ENCODE assay signal across 28 mouse cellular contexts in the genomic region with DNA sequence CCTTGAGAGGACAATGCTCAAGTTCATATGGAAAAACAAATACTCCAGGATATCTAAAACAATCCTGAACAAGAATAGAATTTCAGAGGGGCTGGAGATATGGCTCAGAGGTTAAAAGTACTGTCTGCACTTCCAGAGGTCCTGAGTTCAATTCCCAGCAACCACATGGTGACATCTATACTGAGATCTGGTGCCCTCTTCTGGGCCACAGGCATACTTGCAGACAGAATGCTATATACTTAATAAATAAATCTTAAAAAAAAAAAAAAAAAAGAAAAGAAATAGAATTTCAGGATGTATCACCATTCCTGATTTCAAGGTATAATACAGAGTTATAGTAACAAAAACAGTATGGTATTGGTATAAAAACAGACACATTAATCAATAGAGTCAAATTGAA. TPM values are rescaled to one million over a fixed set of nuclear protein-coding genes. Genes with fewer than 3 reads are reported as not detected.
DNase-seq lines count a peak whose midpoint lies in the region; TF ChIP-seq lines count a peak whose summit lies in the region.
"Had no signal": no experiment of that assay in that cellular context is flagged by ENCODE, and none has a peak within 500 bp of the region (broad histone marks: within the 10 kb centered on the region; RNA-seq: fewer than 3 reads in every experiment).

No protein-coding gene starts in this region.

- dilution Hi-C loops in CH12.LX (cut with MboI; ENCODE audit: extremely low pct_ligation_motif_present, extremely low pct_unique_long_range_greater_than_20kb, low sequenced_read_pairs) = no loop called here

- H3K4me1 ChIP-seq in heart, adult 2 months (ENCODE audit: control insufficient read depth, insufficient read depth, low read length) = no peaks in the 10 kb centered on the region
- H3K4me1 ChIP-seq in heart, embryonic 10.5 days = no peaks in the 10 kb centered on the region
- H3K4me1 ChIP-seq in CH12.LX (ENCODE audit: control insufficient read depth in 1 of 2, insufficient read depth in 2 of 2) = no peaks in the 10 kb centered on the region
- H3K4me1 ChIP-seq: embryonic facial prominence, embryonic 12.5 days; hindbrain, embryonic 13.5 days; liver, embryonic 15.5 days; midbrain, embryonic 10.5 days had no signal

- peak; percentile 10 for TF ChIP-seq RAD21 in CH12.LX (IDR thresholded peaks at IDR 0.05; ENCODE audit: low read depth, low read length)

- no peaks in the 10 kb centered on the region for H3K9me3 ChIP-seq in heart, embryonic 10.5 days
- no peaks in the 10 kb centered on the region for H3K9me3 ChIP-seq in CH12.LX (replicated peaks; ENCODE audit: low read length)
- H3K9me3 ChIP-seq: embryonic facial prominence, embryonic 12.5 days; hindbrain, embryonic 13.5 days; limb, embryonic 12.5 days; liver, embryonic 15.5 days; midbrain, embryonic 10.5 days had no signal

- in situ Hi-C loops in CH12.LX (cut with MboI; ENCODE audit: low pct_ligation_motif_present, low pct_unique_long_range_greater_than_20kb, low sequenced_read_pairs) = no loop called here

- no peak for DNase-seq in heart, adult 2 months
- no peak for DNase-seq in heart, embryonic 10.5 days (ENCODE audit: low spot score)
- peak; percentile 36 for DNase-seq in 416B (ENCODE audit: low read depth)
- DNase-seq in CH12.LX (ENCODE audit: extremely low read depth) = peak; percentile 3
- DNase-seq in R1 (ENCODE audit: low read depth, low spot score) = peak; percentile 36
- DNase-seq in cerebellum, adult 11-12 months = no peak
- DNase-seq in adipocyte (ENCODE audit: low spot score) = no peak
- no peak for DNase-seq in frontal cortex, postnatal 10 days (ENCODE audit: low spot score in 2 of 2)
- DNase-seq: adrenal gland, adult 2 months; cerebellum, adult 11 months; cerebellum, postnatal 10 days; heart, adult 18-20 months; heart, postnatal 36 days; kidney, adult 8-10 months; kidney, postnatal 10 days; layer of hippocampus, postnatal 36 days had no signal

- H3K27ac ChIP-seq in heart, adult 2 months = no peak overlapping the region
- H3K27ac ChIP-seq in heart, embryonic 10.5 days = no peak overlapping the region
- H3K27ac ChIP-seq in CH12.LX (ENCODE audit: insufficient read depth, low read depth) = no peak overlapping the region
- H3K27ac ChIP-seq: embryonic facial prominence, embryonic 12.5 days; hindbrain, embryonic 13.5 days; limb, embryonic 12.5 days; liver, embryonic 15.5 days; macrophage; midbrain, embryonic 10.5 days had no signal

- H3K9ac ChIP-seq in heart, adult 2 months (ENCODE audit: low read depth, low read length) = no peak overlapping the region
- no peak overlapping the region for H3K9ac ChIP-seq in CH12.LX (ENCODE audit: insufficient read depth, low read depth)
- H3K9ac ChIP-seq: embryonic facial prominence, embryonic 12.5 days; hindbrain, embryonic 13.5 days; limb, embryonic 12.5 days; liver, embryonic 15.5 days had no signal

- no peak for TF ChIP-seq POLR2A in heart, adult 2 months (IDR thresholded peaks at IDR 0.05; ENCODE audit: insufficient read depth, low read depth, low read length)
- TF ChIP-seq POLR2A in CH12.LX (IDR thresholded peaks at IDR 0.05; ENCODE audit: low read depth, low read length) = no peak

- no peak overlapping the region for H3K4me2 ChIP-seq in CH12.LX (ENCODE audit: insufficient read depth, low read depth, poor library complexity, severe bottlenecking)
- H3K4me2 ChIP-seq: embryonic facial prominence, embryonic 12.5 days; hindbrain, embryonic 13.5 days; limb, embryonic 12.5 days; liver, embryonic 15.5 days had no signal

- H3K79me2 ChIP-seq in heart, adult 2 months (replicated peaks; ENCODE audit: control insufficient read depth, insufficient read depth, low read length) = no peaks in the 10 kb centered on the region
- H3K79me2 ChIP-seq in CH12.LX (replicated peaks; ENCODE audit: control insufficient read depth, extremely low read depth, insufficient read depth, poor library complexity, severe bottlenecking) = no peaks in the 10 kb centered on the region

- H3K36me3 ChIP-seq in heart, adult 2 months (ENCODE audit: control insufficient read depth, insufficient read depth, low read length) = no peaks in the 10 kb centered on the region
- peaks cover 5% of the 10 kb centered on the region; the same call in 1 of the 2 replicates for H3K36me3 ChIP-seq in heart, embryonic 10.5 days
- peaks cover 0 to 6% of the 10 kb centered on the region in 2 experiments for H3K36me3 ChIP-seq in CH12.LX (replicated peaks in 1 of 2; ENCODE audit: control insufficient read depth in 1 of 2, insufficient read depth in 1 of 2, low read length in 1 of 2)
- H3K36me3 ChIP-seq: embryonic facial prominence, embryonic 12.5 days; liver, embryonic 15.5 days had no signal

- no peaks in the 10 kb centered on the region for H3K27me3 ChIP-seq in heart, adult 2 months (ENCODE audit: control insufficient read depth, insufficient read depth, low read length)
- H3K27me3 ChIP-seq in heart, embryonic 10.5 days (ENCODE audit: insufficient read depth, poor library complexity, severe bottlenecking) = no peaks in the 10 kb centered on the region
- no peaks in the 10 kb centered on the region for H3K27me3 ChIP-seq in CH12.LX (replicated peaks)
- H3K27me3 ChIP-seq: embryonic facial prominence, embryonic 12.5 days; hindbrain, embryonic 13.5 days; limb, embryonic 12.5 days; liver, embryonic 15.5 days had no signal

- no peak overlapping the region for H3K4me3 ChIP-seq in heart, adult 2 months
- no peak overlapping the region for H3K4me3 ChIP-seq in heart, embryonic 10.5 days
- no peak overlapping the region for H3K4me3 ChIP-seq in CH12.LX (replicated peaks in 1 of 3; ENCODE audit: low read depth in 2 of 3, low read length in 2 of 3, poor library complexity in 1 of 3)
- H3K4me3 ChIP-seq: embryonic facial prominence, embryonic 12.5 days; hindbrain, embryonic 13.5 days; limb, embryonic 12.5 days; liver, embryonic 15.5 days; midbrain, embryonic 10.5 days had no signal

- peak; percentile 35 for TF ChIP-seq CTCF in heart, adult 2 months (IDR thresholded peaks at IDR 0.05)
- peak in 1 of 2 experiments; percentile 34; a peak in 2 of 4 replicates for TF ChIP-seq CTCF in CH12.LX (conservative IDR thresholded peaks at IDR 0.05 in 1 of 2, IDR thresholded peaks at IDR 0.05 in 1 of 2; ENCODE audit: low read depth in 2 of 2, low read length in 2 of 2)

- intact Hi-C loops in heart, adult 2 months (cut with DNase I) = loop anchor here (10.0 kb wide), 1 partner anchor 315 kb away; no protein-coding TSS in a partner anchor

- no peak for TF ChIP-seq EP300 in heart, adult 2 months (IDR thresholded peaks at IDR 0.05; ENCODE audit: insufficient read depth, low read depth, low read length)
- TF ChIP-seq EP300 in CH12.LX (IDR thresholded peaks at IDR 0.05; ENCODE audit: low read length) = no peak

TF ChIP-seq in CH12.LX, 34 proteins besides CTCF, POLR2A, EP300 and RAD21:
- TF ChIP-seq MAZ (IDR thresholded peaks at IDR 0.05; ENCODE audit: low read depth, low read length) = no peak
- TF ChIP-seq ZNF384 (IDR thresholded peaks at IDR 0.05; ENCODE audit: low read depth, low read length) = peak; percentile 10; the same call in 1 of the 2 replicates

RNA-seq across cellular contexts. Expression of a gene that starts 19.9 kb away (rescaled TPM):
- total RNA-seq in heart, adult 2 months (2021) = not detected
- polyA plus RNA-seq in heart, adult 2 months (2012; rRNA removed) = not detected in 2 replicates
- 0.27 and 0.34 TPM in 2 replicates for polyA plus RNA-seq in heart, embryonic 10.5 days (2016; fragmentation: Nextera tagmentation; extraction: Ambion mirVana)
- total RNA-seq in CH12.LX (2012; rRNA removed) = not detected in 2 replicates
- total RNA-seq in CH12.LX (2014; rRNA removed) = not detected in 2 replicates
- polyA plus RNA-seq in CH12.LX (2012; ENCODE audit: insufficient read length, low read depth) = not detected in 2 replicates
- total RNA-seq: adrenal gland, adult 2 months; adrenal gland, postnatal 4 days; heart, adult 18-20 months; heart, postnatal 36 days; layer of hippocampus, adult 18-20 months; layer of hippocampus, postnatal 36 days; left cerebral cortex, postnatal 14 days; neutrophil, adult 5-6 weeks had no signal
- polyA plus RNA-seq: adrenal gland, adult 2 months; macrophage; urinary bladder, adult 2 months had no signal

RNA-seq across cellular contexts. Expression of a gene that starts 40.3 kb away (rescaled TPM):
- 10 to 100 TPM; 48.5 to 55.5 TPM for total RNA-seq in heart, adult 2 months (2021)
- 10.9 and 20.3 TPM in 2 replicates for polyA plus RNA-seq in heart, adult 2 months (2012; rRNA removed)
- polyA plus RNA-seq in heart, embryonic 10.5 days (2016; fragmentation: Nextera tagmentation; extraction: Ambion mirVana) = 71.7 and 90.6 TPM in 2 replicates
- 28.0 and 32.1 TPM in 2 replicates for total RNA-seq in CH12.LX (2012; rRNA removed)
- total RNA-seq in CH12.LX (2014; rRNA removed) = 89.2 and 107 TPM in 2 replicates
- polyA plus RNA-seq in CH12.LX (2012; ENCODE audit: insufficient read length, low read depth) = 36.1 and 38.9 TPM in 2 replicates

RNA-seq across cellular contexts. Expression of a gene that starts 47.3 kb away (rescaled TPM):
- total RNA-seq in heart, adult 2 months (2021) = 10 to 100 TPM; 78.7 to 82.9 TPM
- 20.0 and 51.0 TPM in 2 replicates for polyA plus RNA-seq in heart, adult 2 months (2012; rRNA removed)
- polyA plus RNA-seq in heart, embryonic 10.5 days (2016; fragmentation: Nextera tagmentation; extraction: Ambion mirVana) = 4.1 and 5.9 TPM in 2 replicates
- total RNA-seq in CH12.LX (2012; rRNA removed) (3.6 and 3.9 TPM in 2 replicates), CH12.LX (2014; rRNA removed) (4.6 and 5.0 TPM in 2 replicates)
- 4.1 and 4.6 TPM in 2 replicates for polyA plus RNA-seq in CH12.LX (2012; ENCODE audit: insufficient read length, low read depth)

RNA-seq across cellular contexts. Expression of a gene that starts 56.2 kb away (rescaled TPM):
- total RNA-seq in heart, adult 2 months (2021) = under 1 TPM; 0.10 to 0.16 TPM
- polyA plus RNA-seq in heart, adult 2 months (2012; rRNA removed) = 0.10 and 0.12 TPM in 2 replicates
- polyA plus RNA-seq in heart, embryonic 10.5 days (2016; fragmentation: Nextera tagmentation; extraction: Ambion mirVana) = 0.28 and 0.38 TPM in 2 replicates
- total RNA-seq in CH12.LX (2012; rRNA removed) = 0.04 TPM in 1 of 2 replicates, not detected in the other
- not detected in 2 replicates for total RNA-seq in CH12.LX (2014; rRNA removed)
- polyA plus RNA-seq in CH12.LX (2012; ENCODE audit: insufficient read length, low read depth) = 0.09 TPM in 1 of 2 replicates, not detected in the other
- polyA plus RNA-seq: C2C12; liver, embryonic 15.5 days; macrophage had no signal

Comparison
In these comparisons a context has a peak if more than half of its experiments do, and no peak if none do; other contexts are left out.
1. DNase-seq: peak in 416B (single experiment), CH12.LX (single experiment) and R1 (single experiment); none in heart, adult 2 months (0 of 2), heart, embryonic 10.5 days (single experiment), cerebellum, adult 11-12 months (single experiment), adipocyte (single experiment) and frontal cortex, postnatal 10 days (0 of 2).